Mouse (Mus musculus) hematopoietic stem cell, adult 5-6 weeks (primary cell): Measurements from ENCODE around the gene Cyth1. TPM values are rescaled to one million over a fixed set of nuclear protein-coding genes. Genes with fewer than 3 reads are reported as not detected.

ENCODE experiments used
- ATAC-seq, 2 experiments: fragments of 125-278 bp in 1 of 2; replicated peaks in 1 of 2; 2 replicates each; pipeline ENCODE4 v1.8.0; 2016 to 2017; ENCODE audit warnings: inconsistent platforms in 2 of 2, mild to moderate bottlenecking in 2 of 2, moderate number of reproducible peaks in 2 of 2, low read depth in 1 of 2, moderate TSS enrichment in 1 of 2; ENCODE audit not compliant: low FRiP score in 2 of 2, poor library complexity in 2 of 2, severe bottlenecking in 2 of 2, insufficient read depth in 1 of 2, low TSS enrichment in 1 of 2
- total RNA-seq: library from RNA; stranded (forward); fragments of 172-1452, 232-1000 nt; gene quantifications from 2 replicates; pipeline ENCODE4 v1.2.3, GENCODE M21; 2017

The Cyth1 gene
- total RNA-seq, 1 experiment from 2014 or later, result 48.1 TPM

DNA sequence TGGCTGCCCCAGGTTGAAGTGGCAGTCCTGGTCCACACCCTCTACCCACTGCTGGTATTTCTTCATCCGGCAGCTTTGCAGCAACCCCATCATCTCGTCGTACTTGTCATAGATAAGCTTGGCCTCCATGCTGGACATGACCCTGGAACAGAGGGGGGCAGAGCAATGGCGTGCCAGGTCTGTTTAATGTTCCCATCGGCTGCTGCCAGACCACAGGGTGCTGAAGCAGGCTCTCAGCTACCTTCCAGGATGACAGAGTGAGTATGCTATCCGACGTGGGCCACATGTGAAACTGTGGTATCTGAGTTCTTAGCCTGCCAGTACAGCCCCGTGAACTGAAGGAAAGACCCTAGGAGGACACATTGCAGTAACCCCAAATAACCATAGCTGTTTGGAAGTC lies 129.6 kb downstream of the Cyth1 start:
- no peak for ATAC-seq

DNA sequence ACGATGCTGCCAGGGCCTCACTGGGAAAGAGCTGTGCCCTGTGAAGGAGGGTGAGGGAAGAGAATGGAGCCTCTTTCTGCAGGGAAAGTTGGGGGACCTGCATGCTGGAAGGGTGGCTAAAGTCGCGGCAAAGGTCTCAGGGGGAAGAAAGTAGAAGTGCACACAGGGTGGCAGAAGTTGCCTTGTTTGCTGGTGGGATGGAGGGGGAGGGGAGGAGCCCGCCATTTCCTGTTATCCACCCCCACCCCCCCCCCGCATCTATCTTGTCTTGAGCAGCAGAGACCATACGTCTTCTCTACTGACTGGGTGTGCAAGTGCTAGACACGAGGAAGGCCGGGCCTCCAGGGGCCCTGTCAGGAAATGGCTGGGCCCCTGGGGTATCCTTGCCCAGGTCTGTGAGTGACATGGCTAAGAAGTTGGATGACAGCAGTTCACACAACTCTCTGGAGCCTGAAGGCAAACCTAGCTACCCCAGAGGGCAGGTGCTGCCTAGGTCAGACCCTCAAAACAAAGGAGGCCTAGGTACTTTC lies 133.7 kb downstream of the Cyth1 start:
- no peak for ATAC-seq

DNA sequence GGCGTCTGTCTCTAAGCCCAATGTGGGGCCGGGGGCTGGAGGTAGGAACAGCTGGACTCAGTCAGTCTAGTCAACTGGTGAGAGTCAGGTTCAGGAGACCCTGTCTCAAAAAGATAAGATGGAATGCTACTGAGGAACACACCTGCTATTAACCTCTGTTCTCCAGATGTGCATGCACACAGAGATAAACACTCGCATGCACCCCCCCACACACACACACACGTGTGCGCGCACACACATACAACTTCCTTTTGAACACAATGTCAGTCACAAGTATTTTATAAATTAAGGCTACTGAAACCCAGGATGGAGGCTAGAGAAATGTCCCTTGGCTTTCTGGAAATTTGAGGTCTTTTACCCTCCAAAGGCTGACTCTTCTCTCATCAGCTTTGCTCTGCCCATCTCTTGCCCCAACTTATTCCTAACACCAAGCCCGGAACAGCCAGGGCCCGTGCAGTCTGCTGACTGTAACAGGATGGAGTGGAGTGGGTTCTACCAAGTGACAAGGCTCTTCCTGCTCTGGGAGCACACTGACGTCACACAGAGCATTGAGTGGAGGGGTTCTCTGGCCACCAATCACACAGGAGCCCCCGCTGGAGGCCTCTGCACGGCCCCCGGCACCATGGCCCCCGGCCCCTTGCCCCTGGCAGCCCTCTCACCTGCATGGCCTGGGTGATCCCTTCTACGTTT lies 134.7 kb downstream of the Cyth1 start:
- no peak for ATAC-seq

DNA sequence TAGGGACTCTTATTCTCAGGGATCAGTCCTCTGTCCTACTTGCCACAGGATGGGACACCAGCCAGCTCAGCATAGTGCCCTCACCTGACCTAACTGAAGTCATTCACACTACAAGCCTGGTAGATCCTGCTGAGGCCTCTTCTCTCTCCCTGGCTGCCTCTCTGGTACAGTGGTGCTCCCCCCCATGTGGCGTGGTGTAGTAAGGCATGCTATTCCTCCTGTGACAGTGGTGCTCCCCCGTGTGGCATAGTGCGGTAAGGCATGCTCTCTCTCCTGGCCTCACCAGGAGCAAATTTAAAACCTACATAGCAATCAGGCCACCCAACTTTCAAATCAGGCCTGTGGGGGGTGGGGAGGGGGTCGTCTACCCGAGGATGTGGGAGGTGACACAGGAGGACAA lies 144.4 kb downstream of the Cyth1 start:
- peak; percentile 85 to 87 for ATAC-seq

DNA sequence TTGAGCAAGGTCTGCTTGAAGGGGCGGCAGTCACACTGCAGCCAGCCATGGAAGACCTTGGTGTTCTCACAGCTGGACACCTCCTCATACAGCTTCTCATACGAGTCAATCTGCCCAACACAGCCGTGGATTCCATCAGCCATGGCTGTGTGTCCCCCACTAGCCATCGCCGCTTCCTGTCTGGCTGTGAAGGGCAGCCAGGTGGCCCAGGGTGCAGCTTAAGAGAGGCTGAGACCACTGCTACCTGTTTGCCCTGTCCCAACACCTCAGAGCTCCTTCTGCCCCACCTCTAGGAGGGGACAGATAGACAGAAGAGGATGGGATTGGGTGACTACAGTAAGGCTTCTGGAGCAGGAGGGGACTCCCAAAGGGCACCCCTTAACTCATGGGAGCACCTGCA lies 145.0 kb downstream of the Cyth1 start:
- no peak for ATAC-seq

DNA sequence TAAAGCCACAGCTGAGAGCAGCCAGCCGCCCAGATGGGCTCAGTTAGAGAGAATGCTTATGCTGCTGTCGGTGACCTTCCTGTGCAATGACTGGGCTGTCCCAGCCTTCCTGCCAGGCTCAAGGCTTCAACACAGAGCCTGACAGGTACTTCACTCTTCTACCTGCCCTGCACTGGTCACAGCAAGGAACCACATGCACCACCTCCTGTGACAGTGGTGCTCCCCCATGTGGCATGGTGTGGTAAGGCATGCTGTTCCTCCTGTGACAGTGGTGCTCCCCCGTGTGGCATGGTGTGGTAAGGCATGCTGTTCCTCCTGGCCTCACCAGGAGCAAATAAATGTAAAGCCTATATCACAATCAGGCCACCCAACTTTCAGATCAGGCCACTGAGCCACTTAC lies 145.6 kb downstream of the Cyth1 start:
- peak; percentile 87 to 91 for ATAC-seq

DNA sequence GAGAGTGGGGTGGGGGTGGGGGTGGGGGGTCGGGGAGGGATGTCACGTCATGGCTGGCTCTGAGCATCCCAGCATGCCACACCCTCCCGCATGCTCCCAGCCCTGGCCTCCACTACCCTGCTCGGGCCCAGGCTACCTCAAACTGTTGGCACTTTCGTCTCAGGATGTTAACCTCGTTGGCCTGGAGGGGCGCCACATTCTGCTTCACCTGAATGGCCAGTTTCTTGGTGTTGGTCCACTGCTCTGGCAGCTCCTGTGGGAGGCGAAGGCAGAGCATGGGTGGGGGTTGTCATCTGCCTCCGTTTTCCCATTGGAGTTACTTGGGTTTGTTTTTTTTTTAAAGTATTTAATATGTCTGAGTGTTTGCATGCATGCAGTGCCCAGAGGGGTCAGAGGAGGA lies 147.3 kb downstream of the Cyth1 start:
- ATAC-seq, result no peak

DNA sequence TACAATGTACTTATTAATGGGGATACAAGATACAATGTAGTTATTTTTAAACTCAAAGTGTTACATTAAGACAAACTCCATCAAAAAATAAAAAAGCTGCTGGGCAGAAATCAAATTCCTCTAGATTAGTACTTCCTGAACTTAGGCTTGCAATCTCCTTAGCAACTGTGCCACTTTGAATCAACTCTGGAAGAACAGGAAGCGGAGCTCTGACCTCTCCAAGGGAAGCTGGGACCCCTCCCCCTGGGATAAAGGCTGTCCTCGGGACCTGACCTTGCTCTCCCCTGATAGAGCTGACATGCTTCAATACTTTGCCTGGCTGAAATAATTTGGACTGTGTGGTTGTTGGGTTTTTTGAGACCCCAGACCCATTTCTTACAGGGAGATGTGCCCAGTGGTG lies 151.7 kb downstream of the Cyth1 start:
- no peak for ATAC-seq

DNA sequence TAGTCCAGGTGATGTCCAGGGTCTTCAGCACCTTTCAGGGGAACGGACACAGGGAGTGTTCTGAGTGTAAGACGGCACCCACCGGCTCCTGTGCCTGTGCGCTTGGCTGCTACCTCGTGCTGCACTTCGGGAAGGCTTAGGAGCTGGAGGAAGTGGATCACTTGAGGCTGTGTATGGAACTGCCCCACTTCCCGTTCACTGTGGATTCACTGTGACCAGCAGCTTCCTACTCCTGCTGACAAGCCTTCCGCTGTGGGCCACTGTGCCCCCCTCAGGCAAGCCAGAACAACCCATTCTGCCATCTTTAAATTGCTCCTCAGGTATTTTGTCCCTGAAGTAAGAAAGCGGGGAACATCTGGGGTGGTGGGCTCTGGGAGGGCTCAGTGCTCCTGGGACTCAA lies 153.4 kb downstream of the Cyth1 start:
- peak; percentile 31 to 51; a peak in 1 of 4 replicates for ATAC-seq

DNA sequence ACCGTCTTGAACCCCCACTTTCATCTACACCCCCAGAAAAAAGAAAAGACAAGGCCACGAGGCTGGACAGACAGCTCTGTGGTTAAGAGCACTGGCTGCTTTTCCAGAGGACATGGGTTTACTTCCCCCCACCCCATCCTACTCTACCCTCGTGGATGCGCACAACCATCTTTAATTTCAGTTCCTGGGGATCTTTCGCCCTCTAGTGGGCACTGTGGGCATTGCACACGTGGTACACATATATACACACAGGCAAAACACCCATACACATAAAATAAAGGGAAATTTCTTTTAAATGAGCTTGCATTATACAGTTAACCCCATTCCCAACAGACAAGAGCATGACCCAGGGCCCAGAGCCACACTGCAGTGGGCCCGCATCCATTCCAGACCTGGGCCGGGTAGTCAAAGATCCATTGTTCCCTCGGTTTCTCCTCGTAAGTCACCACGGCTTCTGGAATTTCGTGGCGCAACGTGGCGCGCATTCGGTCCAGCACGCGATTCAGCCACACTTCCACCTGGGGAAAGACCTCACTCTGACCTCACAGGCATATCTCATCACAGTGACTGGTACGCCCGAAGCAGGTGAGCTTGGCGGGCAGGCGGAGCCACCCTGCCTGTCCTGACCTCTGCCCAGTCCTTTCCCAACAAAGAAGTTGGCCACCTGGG lies 157.3 kb downstream of the Cyth1 start:
- ATAC-seq, result no peak

DNA sequence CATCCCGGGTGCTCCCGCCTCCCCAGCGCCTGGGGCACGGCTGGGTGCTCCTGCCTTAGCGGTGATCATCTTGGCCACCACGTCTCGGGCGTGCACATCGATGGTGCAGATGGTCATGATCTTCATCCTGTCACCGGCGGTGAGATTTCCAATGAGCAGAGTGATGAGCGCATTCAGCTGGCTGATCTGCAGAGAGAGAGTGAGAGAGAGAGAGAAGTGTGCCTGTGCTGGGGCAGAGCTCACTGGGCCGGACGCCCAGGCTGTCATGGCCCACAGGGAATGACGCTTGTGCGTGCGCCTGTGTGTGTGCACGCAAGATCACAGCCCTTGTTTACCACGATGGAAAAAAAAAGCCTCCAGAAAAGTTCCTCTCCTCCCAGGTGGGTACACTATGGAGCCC lies 159.5 kb downstream of the Cyth1 start:
- ATAC-seq, result no peak

DNA sequence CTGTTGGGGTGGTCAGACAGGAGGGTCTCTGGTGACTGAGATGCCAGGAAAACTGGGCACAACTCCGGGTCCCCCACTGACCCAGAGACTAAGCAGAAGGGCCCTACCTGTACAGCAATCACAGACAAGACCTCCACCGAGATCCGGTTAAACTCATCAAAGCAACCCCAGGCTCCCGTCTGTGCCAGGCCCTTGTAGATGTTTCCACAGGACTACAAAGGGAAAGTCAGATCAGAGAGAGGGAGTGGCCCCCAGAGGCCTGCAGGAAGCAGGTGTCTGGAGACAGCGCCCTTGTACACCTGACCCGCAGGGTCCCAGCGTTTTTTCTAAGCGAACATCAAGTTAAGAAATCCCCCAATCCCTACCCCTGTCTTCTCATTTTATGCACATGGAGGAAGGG lies 162.4 kb downstream of the Cyth1 start:
- no peak for ATAC-seq

DNA sequence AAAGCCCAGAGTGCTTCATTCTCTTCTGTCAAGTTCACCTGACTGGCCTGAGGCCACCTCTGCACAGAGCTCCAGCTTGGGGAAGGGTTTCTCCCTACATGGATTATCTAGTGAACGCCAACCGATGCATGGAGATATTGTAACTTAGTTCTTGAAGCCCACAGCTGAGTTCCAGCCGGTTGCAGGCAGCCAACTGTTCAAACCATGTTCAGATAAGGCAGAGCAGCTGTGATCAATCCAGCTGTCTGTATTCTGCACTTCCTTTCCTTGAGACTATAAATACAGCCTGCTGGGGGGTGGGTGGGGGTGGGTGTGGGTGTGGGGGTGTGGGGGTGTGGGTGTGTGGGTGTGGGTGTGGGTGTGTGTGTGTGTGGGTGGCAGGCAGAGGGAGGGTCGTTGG lies 163.2 kb downstream of the Cyth1 start:
- no peak for ATAC-seq

DNA sequence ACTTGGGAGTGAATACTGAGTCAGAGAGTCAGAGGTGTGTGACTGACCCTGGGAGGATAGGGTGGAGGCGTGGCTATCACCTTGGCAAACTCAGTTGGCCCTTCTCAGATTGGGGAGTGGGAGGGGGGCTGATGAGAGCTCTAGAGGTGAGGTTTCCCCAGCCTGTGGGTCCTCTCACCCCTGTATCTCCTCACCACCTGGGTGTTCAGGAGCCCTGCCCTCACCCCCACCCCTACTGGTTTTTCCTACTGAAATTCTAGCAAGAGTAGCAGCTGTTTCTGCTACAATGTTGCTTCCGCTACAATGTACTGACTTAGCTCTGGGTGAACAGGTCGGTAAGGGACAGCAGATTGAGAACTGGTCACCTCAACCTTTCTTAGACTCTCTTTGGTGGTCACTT lies 164.1 kb downstream of the Cyth1 start:
- ATAC-seq, result no peak

DNA sequence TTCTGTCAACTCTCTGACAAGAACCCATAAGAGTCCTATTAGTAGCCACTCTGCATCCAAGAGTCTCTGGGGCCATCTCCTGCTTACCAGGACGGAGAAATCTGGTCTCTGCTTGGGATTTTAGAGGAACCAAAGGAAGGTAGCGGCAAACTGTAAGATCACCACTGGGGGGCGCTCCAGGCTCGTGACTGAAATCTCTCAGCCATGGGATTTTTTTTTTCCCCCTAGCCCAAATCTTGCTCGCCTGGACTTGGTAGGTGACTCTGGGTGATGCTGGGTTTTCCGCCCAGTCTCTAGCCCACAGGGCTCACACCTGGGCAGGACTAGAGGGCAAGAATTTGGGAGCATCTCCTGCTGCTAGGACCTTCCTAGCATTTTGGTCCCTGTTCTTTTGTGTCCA lies 164.6 kb downstream of the Cyth1 start:
- ATAC-seq, result peak; percentile 54 to 59; a peak in 2 of 4 replicates

DNA sequence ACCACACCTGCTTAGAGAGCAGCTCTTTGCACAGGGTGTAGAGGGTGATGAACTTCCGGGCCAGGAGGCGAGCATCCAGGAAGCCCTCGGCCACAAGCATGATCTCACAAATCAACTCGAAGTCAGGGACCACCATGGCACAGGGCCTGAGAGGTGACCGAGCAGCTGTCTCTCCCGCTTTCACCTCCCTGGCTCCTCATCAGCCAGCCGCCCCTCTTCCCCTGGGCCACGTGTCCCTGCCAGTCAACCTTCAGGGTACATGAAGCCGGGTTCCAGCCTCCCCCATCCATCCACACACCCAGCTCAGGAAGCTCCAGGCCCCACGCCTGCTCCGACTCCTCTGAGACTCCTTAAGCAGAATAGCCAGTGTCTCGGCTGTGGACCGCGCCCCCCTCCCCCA lies 166.1 kb downstream of the Cyth1 start:
- no peak for ATAC-seq
